Mouse (Mus musculus): ENCODE measurements around the gene Kcnk3.

DNA sequence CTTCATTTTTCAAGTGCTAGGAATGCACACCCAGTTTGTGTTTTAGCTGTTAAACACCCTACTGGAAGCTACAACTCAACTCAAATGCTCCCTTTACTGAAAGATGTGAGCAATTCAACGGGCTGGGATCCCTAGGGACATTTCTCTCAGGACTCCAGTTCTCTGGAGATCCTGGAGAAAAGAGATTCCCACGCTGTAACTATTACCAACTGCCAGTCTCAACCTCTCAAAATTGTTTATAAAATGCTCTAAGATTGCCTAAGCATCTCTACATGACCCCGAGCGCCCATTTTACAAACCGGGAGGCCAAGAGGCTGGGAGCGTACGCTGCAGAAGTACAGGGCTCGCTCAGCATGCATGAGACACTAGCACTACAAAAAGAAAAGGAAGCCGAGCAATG lies 59.4 kb downstream of the Kcnk3 start:
- no peak for TF ChIP-seq USF1 (IDR thresholded peaks at IDR 0.05; ENCODE audit: low read depth)
- no peak for TF ChIP-seq POLR2AphosphoS2 (IDR thresholded peaks at IDR 0.05; ENCODE audit: insufficient read length, low read depth)
